ENCODE assay signal across 9 mouse cellular contexts in genomic region chr7:16130956-16131634, GRCm38 (mm10). TPM values are rescaled to one million over a fixed set of nuclear protein-coding genes. Genes with fewer than 3 reads are reported as not detected.
DNase-seq lines count a peak whose midpoint lies in the region; ATAC-seq and TF ChIP-seq lines count a peak whose summit lies in the region.
"Had no signal": no experiment of that assay in that cellular context is flagged by ENCODE, and none has a peak within 500 bp of the region (broad histone marks: within the 10 kb centered on the region; RNA-seq: fewer than 3 reads in every experiment).

No protein-coding gene starts in this region.

- no peak overlapping the region for H3K27ac ChIP-seq in lung, embryonic 16.5 days (ENCODE audit: low read length)
- H3K27ac ChIP-seq in intestine, postnatal 0 days (ENCODE audit: low read depth, low read length): no peak overlapping the region
- H3K27ac ChIP-seq in stomach, embryonic 16.5 days (ENCODE audit: low read length): 0 out of 2 replicates have a peak overlapping the region, but pooled peaks have one; percentile 2
- H3K27ac ChIP-seq: macrophage had no signal

- no peak overlapping the region for H3K9ac ChIP-seq in lung, embryonic 16.5 days (ENCODE audit: low read length)
- H3K9ac ChIP-seq in intestine, postnatal 0 days (ENCODE audit: low read depth, low read length): no peak overlapping the region
- peak overlapping the region; percentile 81; the same call in 1 of the 2 replicates for H3K9ac ChIP-seq in stomach, embryonic 16.5 days (ENCODE audit: low read length)

- H3K36me3 ChIP-seq in lung, embryonic 16.5 days (ENCODE audit: control insufficient read depth, insufficient read depth, low read length): no peaks in the 10 kb centered on the region
- peaks cover under 1% of the 10 kb centered on the region; the same call in 1 of the 2 replicates for H3K36me3 ChIP-seq in intestine, postnatal 0 days (ENCODE audit: control insufficient read depth, insufficient read depth)
- no peaks in the 10 kb centered on the region for H3K36me3 ChIP-seq in stomach, embryonic 16.5 days (ENCODE audit: control insufficient read depth, insufficient read depth, low read length)

- peak overlapping the region; percentile 87; the same call in 1 of the 2 replicates for H3K4me2 ChIP-seq in lung, embryonic 16.5 days (ENCODE audit: low read depth, low read length)
- peak overlapping the region; percentile 76 for H3K4me2 ChIP-seq in intestine, postnatal 0 days (replicated peaks; ENCODE audit: low read depth)
- H3K4me2 ChIP-seq in stomach, embryonic 16.5 days (ENCODE audit: low read depth, low read length): peak overlapping the region; percentile 83

- no peak overlapping the region for H3K4me3 ChIP-seq in lung, embryonic 16.5 days (ENCODE audit: low read length)
- H3K4me3 ChIP-seq in intestine, postnatal 0 days (ENCODE audit: low read depth, low read length): no peak overlapping the region
- peak overlapping the region; percentile 61 for H3K4me3 ChIP-seq in stomach, embryonic 16.5 days (replicated peaks; ENCODE audit: low read length)

- TF ChIP-seq CTCF in intestine, postnatal 0 days (IDR thresholded peaks at IDR 0.05; ENCODE audit: low read depth): no peak

- DNase-seq in cerebellum, adult 18-20 months: peak; percentile 51 to 62
- no peak for DNase-seq in lung, postnatal 10 days
- no peak for DNase-seq in gastrocnemius, adult 8-10 months (ENCODE audit: low spot score in 2 of 2)

- peaks cover 3% of the 10 kb centered on the region; the same call in 1 of the 2 replicates for H3K4me1 ChIP-seq in lung, embryonic 16.5 days (replicated peaks; ENCODE audit: control insufficient read depth, insufficient read depth, low read length)
- no peaks in the 10 kb centered on the region for H3K4me1 ChIP-seq in intestine, postnatal 0 days (replicated peaks; ENCODE audit: control insufficient read depth, insufficient read depth, low read length)
- H3K4me1 ChIP-seq in stomach, embryonic 16.5 days (ENCODE audit: control insufficient read depth, insufficient read depth, low read length): peaks cover 31% of the 10 kb centered on the region

- no peaks in the 10 kb centered on the region for H3K27me3 ChIP-seq in lung, embryonic 16.5 days (ENCODE audit: control insufficient read depth, insufficient read depth, low read depth, low read length)
- H3K27me3 ChIP-seq in intestine, postnatal 0 days (replicated peaks; ENCODE audit: control insufficient read depth, insufficient read depth, low read length): peaks cover 6% of the 10 kb centered on the region; the same call in 1 of the 2 replicates
- no peaks in the 10 kb centered on the region for H3K27me3 ChIP-seq in stomach, embryonic 16.5 days (ENCODE audit: control insufficient read depth, insufficient read depth, low read length)

- ATAC-seq in cerebellum, adult (ENCODE audit: insufficient number of reproducible peaks, low FRiP score, low TSS enrichment): no peak
- ATAC-seq in lung, embryonic 16.5 days (ENCODE audit: low read depth): no peak
- ATAC-seq in intestine, postnatal 0 days: no peak
- no peak for ATAC-seq in stomach, embryonic 16.5 days (ENCODE audit: insufficient read depth, low FRiP score)
- ATAC-seq in granulocyte monocyte progenitor cell, adult 5-6 weeks (replicated peaks; ENCODE audit: poor library complexity, severe bottlenecking): no peak

- 31% methylated on average over 13 of the region's 13 CpGs for WGBS in lung, embryonic 16.5 days
- 35% methylated on average over 13 of the region's 13 CpGs for WGBS in intestine, postnatal 0 days
- WGBS in stomach, embryonic 16.5 days: 24% methylated on average over 13 of the region's 13 CpGs

- H3K9me3 ChIP-seq in lung, embryonic 16.5 days (ENCODE audit: control insufficient read depth, low read length): no peaks in the 10 kb centered on the region
- no peaks in the 10 kb centered on the region for H3K9me3 ChIP-seq in intestine, postnatal 0 days (ENCODE audit: control insufficient read depth)
- H3K9me3 ChIP-seq in stomach, embryonic 16.5 days (replicated peaks; ENCODE audit: control insufficient read depth, low read length): no peaks in the 10 kb centered on the region

RNA-seq across cellular contexts. Expression of gene Slc8a2, which starts 1.5 kb away (rescaled TPM):
- polyA plus RNA-seq in lung, embryonic 16.5 days (2015; fragmentation: Nextera tagmentation; extraction: Ambion mirVana): 0.08 and 0.10 TPM in 2 replicates
- polyA plus RNA-seq in intestine, postnatal 0 days (2015; fragmentation: Nextera tagmentation; extraction: Ambion mirVana): 0.08 and 0.14 TPM in 2 replicates
- 0.25 TPM in 2 replicates for polyA plus RNA-seq in stomach, embryonic 16.5 days (2015; fragmentation: Nextera tagmentation; extraction: Ambion mirVana)
- under 1 TPM; 0.07 to 0.19 (median 0.13) TPM for total RNA-seq in gastrocnemius, adult 8-10 months (2022)
- not detected in 2 replicates for total RNA-seq in granulocyte monocyte progenitor cell, adult 5-6 weeks (2014; fragmentation: Nextera tagmentation)
- total RNA-seq in granulocyte monocyte progenitor cell, adult 5-6 weeks (2017): not detected in 2 replicates
- polyA plus RNA-seq: macrophage had no signal

RNA-seq across cellular contexts. Expression of gene Kptn, which starts 11.4 kb away (rescaled TPM):
- 28.3 and 31.7 TPM in 2 replicates for polyA plus RNA-seq in lung, embryonic 16.5 days (2015; fragmentation: Nextera tagmentation; extraction: Ambion mirVana)
- 13.3 and 14.4 TPM in 2 replicates for polyA plus RNA-seq in intestine, postnatal 0 days (2015; fragmentation: Nextera tagmentation; extraction: Ambion mirVana)
- polyA plus RNA-seq in stomach, embryonic 16.5 days (2015; fragmentation: Nextera tagmentation; extraction: Ambion mirVana): 26.7 and 27.2 TPM in 2 replicates
- 10 to 100 TPM; 10.7 to 13.4 (median 11.9) TPM for total RNA-seq in gastrocnemius, adult 8-10 months (2022)
- 19.2 and 20.9 TPM in 2 replicates for total RNA-seq in granulocyte monocyte progenitor cell, adult 5-6 weeks (2014; fragmentation: Nextera tagmentation)
- 9.7 and 11.2 TPM in 2 replicates for total RNA-seq in granulocyte monocyte progenitor cell, adult 5-6 weeks (2017)

RNA-seq across cellular contexts. Expression of gene Napa, which starts 32.8 kb away (rescaled TPM):
- polyA plus RNA-seq in lung, embryonic 16.5 days (2015; fragmentation: Nextera tagmentation; extraction: Ambion mirVana): 167 and 202 TPM in 2 replicates
- 201 and 204 TPM in 2 replicates for polyA plus RNA-seq in intestine, postnatal 0 days (2015; fragmentation: Nextera tagmentation; extraction: Ambion mirVana)
- 206 and 230 TPM in 2 replicates for polyA plus RNA-seq in stomach, embryonic 16.5 days (2015; fragmentation: Nextera tagmentation; extraction: Ambion mirVana)
- 100 to 1,000 TPM; 105 to 140 (median 115) TPM for total RNA-seq in gastrocnemius, adult 8-10 months (2022)
- total RNA-seq in granulocyte monocyte progenitor cell, adult 5-6 weeks (2014; fragmentation: Nextera tagmentation): 81.0 and 105 TPM in 2 replicates
- total RNA-seq in granulocyte monocyte progenitor cell, adult 5-6 weeks (2017): 38.5 and 39.5 TPM in 2 replicates

RNA-seq across cellular contexts. Expression of gene Meis3, which starts 43.8 kb away (rescaled TPM):
- polyA plus RNA-seq in lung, embryonic 16.5 days (2015; fragmentation: Nextera tagmentation; extraction: Ambion mirVana): 19.5 and 19.8 TPM in 2 replicates
- 18.0 and 20.7 TPM in 2 replicates for polyA plus RNA-seq in intestine, postnatal 0 days (2015; fragmentation: Nextera tagmentation; extraction: Ambion mirVana)
- 22.0 and 22.1 TPM in 2 replicates for polyA plus RNA-seq in stomach, embryonic 16.5 days (2015; fragmentation: Nextera tagmentation; extraction: Ambion mirVana)
- total RNA-seq in gastrocnemius, adult 8-10 months (2022): 1 to 10 TPM in 2 of 4 experiments, under 1 TPM in 2; 0.58 to 1.5 (median 0.86) TPM
- not detected in 2 replicates for total RNA-seq in granulocyte monocyte progenitor cell, adult 5-6 weeks (2014; fragmentation: Nextera tagmentation)
- total RNA-seq in granulocyte monocyte progenitor cell, adult 5-6 weeks (2017): not detected in 2 replicates

Comparison
In these comparisons a context has a peak if more than half of its experiments do, and no peak if none do; other contexts are left out.
1. DNase-seq: peak in cerebellum, adult 18-20 months (2 of 2); none in lung, postnatal 10 days (single experiment) and gastrocnemius, adult 8-10 months (0 of 2).
2. Peak in every context shown above with its lines, with median percentiles within 50 percentile points of each other: H3K4me2 ChIP-seq.